Comparison of ENCODE assay signal across 8 mouse cellular contexts in the genomic region with DNA sequence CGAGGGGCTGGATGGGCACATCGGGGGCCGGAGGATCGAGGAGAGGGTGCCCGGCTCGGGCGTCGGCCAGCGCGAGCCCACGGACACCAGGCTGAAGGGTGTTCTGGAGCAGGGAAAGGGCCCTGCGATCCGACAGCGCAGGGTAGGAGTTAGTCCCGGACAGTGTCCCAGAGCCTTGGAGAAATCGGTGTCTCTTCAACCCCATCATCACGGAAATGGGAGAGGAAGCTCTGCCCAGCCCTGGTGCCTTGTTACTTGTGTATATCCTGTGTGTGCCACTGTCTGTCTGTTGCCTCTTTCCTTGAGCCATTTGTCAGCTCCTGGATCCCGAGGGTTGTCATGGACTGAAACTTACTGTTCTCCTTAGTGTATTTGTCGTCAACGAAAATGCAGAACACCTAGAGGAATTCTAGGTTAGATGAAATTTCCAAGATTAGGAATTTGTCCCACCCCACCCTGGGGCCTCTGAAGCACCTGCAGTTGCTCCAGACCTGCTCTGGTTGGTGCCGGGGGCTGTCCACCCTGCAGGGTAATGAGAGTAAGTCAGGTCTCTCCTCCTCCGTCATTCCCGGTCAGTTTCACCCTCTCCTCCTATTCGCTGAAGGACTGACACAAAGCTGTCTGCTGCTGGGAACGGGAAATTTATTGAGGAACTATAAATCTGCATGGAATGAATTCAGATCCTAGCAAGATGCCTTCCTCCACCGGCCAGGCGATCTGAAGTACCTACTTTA. TPM values are rescaled to one million over a fixed set of nuclear protein-coding genes. Genes with fewer than 3 reads are reported as not detected.
A peak's percentile ranks its signal among the peaks of the same experiment; 100 is the strongest.
DNase-seq lines count a peak whose midpoint lies in the region; ATAC-seq and TF ChIP-seq lines count a peak whose summit lies in the region.

No protein-coding gene starts in this region.

- TF ChIP-seq CTCF in cerebellum, adult 2 months (IDR thresholded peaks at IDR 0.05; ENCODE audit: borderline replicate concordance, insufficient read depth, low read depth, low read length), result no peak

- H3K4me3 ChIP-seq in cerebellum, adult 2 months (replicated peaks; ENCODE audit: insufficient read depth, low read depth, low read length), result peak overlapping the region; percentile 99
- peak overlapping the region; percentile 77 for H3K4me3 ChIP-seq in forebrain, embryonic 16.5 days (replicated peaks; ENCODE audit: low read length)
- H3K4me3 ChIP-seq in kidney, embryonic 16.5 days (ENCODE audit: low read length), result peak overlapping the region; percentile 97
- H3K4me3 ChIP-seq in megakaryocyte, embryonic 14.5 days (replicated peaks), result peak overlapping the region; percentile 99

- peak; percentile 60; the same call in 1 of the 2 replicates for ATAC-seq in forebrain, embryonic 16.5 days
- ATAC-seq in kidney, embryonic 16.5 days (ENCODE audit: low FRiP score, low TSS enrichment), result peak; percentile 76

- no peaks in the 10 kb centered on the region for H3K9me3 ChIP-seq in forebrain, embryonic 16.5 days (ENCODE audit: control insufficient read depth, low read length)
- no peaks in the 10 kb centered on the region for H3K9me3 ChIP-seq in kidney, embryonic 16.5 days (ENCODE audit: low read length)
- H3K9me3 ChIP-seq in megakaryocyte, embryonic 14.5 days, result no peaks in the 10 kb centered on the region

- H3K4me2 ChIP-seq in forebrain, embryonic 16.5 days (ENCODE audit: low read length), result peak overlapping the region; percentile 78
- H3K4me2 ChIP-seq in kidney, embryonic 16.5 days (replicated peaks; ENCODE audit: low read depth, low read length), result peak overlapping the region; percentile 78

- H3K36me3 ChIP-seq in forebrain, embryonic 16.5 days (ENCODE audit: control insufficient read depth, insufficient read depth), result peaks cover 26% of the 10 kb centered on the region
- H3K36me3 ChIP-seq in kidney, embryonic 16.5 days (ENCODE audit: insufficient read depth, low read length), result peaks cover 27% of the 10 kb centered on the region
- peaks cover 39% of the 10 kb centered on the region for H3K36me3 ChIP-seq in megakaryocyte, embryonic 14.5 days (replicated peaks; ENCODE audit: low read length)

- peak overlapping the region; percentile 91 for H3K9ac ChIP-seq in forebrain, embryonic 16.5 days (replicated peaks; ENCODE audit: low read depth, low read length)
- H3K9ac ChIP-seq in kidney, embryonic 16.5 days (replicated peaks; ENCODE audit: low read length), result peak overlapping the region; percentile 98

- DNase-seq in cerebellum, adult 2 months, result no peak
- no peak for DNase-seq in cerebellum, postnatal 4 days (ENCODE audit: low spot score in 2 of 2)
- peak; percentile 35 for DNase-seq in NIH3T3 (ENCODE audit: low read depth)
- DNase-seq in ovary, postnatal 14 days (ENCODE audit: low spot score), result no peak
- DNase-seq in layer of hippocampus, postnatal 10 days (ENCODE audit: low spot score in 2 of 2), result no peak

- no peak for TF ChIP-seq POLR2A in cerebellum, adult 2 months (IDR thresholded peaks at IDR 0.05; ENCODE audit: borderline replicate concordance, insufficient read depth, low read length)

- 5% methylated on average over 27 of the region's 27 CpGs for WGBS in cerebellum, adult 2 months
- WGBS in forebrain, embryonic 16.5 days, result 7% methylated on average over 27 of the region's 27 CpGs
- 2% methylated on average over 27 of the region's 27 CpGs for WGBS in kidney, embryonic 16.5 days

- H3K27me3 ChIP-seq in cerebellum, adult 2 months (ENCODE audit: control insufficient read depth, insufficient read depth, low read length), result no peaks in the 10 kb centered on the region
- no peaks in the 10 kb centered on the region for H3K27me3 ChIP-seq in forebrain, embryonic 16.5 days (replicated peaks; ENCODE audit: control insufficient read depth, insufficient read depth, low read length)
- H3K27me3 ChIP-seq in kidney, embryonic 16.5 days (ENCODE audit: insufficient read depth, low read length), result no peaks in the 10 kb centered on the region
- no peaks in the 10 kb centered on the region for H3K27me3 ChIP-seq in megakaryocyte, embryonic 14.5 days (replicated peaks)

- peak overlapping the region; percentile 83 for H3K27ac ChIP-seq in cerebellum, adult 2 months (ENCODE audit: insufficient read depth, low read length)
- peak overlapping the region; percentile 86 for H3K27ac ChIP-seq in forebrain, embryonic 16.5 days (ENCODE audit: low read length)
- peak overlapping the region; percentile 85 for H3K27ac ChIP-seq in kidney, embryonic 16.5 days (ENCODE audit: low read length)

- H3K4me1 ChIP-seq in cerebellum, adult 2 months (ENCODE audit: control insufficient read depth, insufficient read depth, low read length), result peaks cover 12% of the 10 kb centered on the region; the same call in 1 of the 2 replicates
- peaks cover 12% of the 10 kb centered on the region for H3K4me1 ChIP-seq in forebrain, embryonic 16.5 days (replicated peaks; ENCODE audit: control insufficient read depth, insufficient read depth, low read length)
- H3K4me1 ChIP-seq in kidney, embryonic 16.5 days (ENCODE audit: insufficient read depth, low read length), result peaks cover 13% of the 10 kb centered on the region
- H3K4me1 ChIP-seq in megakaryocyte, embryonic 14.5 days, result peaks cover 67% of the 10 kb centered on the region

RNA-seq across cellular contexts. Expression of a gene that starts 0.8 kb away (rescaled TPM):
- polyA plus RNA-seq in cerebellum, adult 2 months (2012; rRNA removed), result 17.3 and 18.3 TPM in 2 replicates
- polyA plus RNA-seq in forebrain, embryonic 16.5 days (2015; fragmentation: Nextera tagmentation; extraction: Ambion mirVana), result 12.1 and 12.4 TPM in 2 replicates
- 14.4 and 15.6 TPM in 2 replicates for polyA plus RNA-seq in kidney, embryonic 16.5 days (2015; fragmentation: Nextera tagmentation; extraction: Ambion mirVana)
- polyA plus RNA-seq in megakaryocyte, embryonic 14.5 days (2012; ENCODE audit: insufficient read depth, low replicate concordance), result 4.5 and 6.6 TPM in 2 replicates
- total RNA-seq in layer of hippocampus, postnatal 10 days (2021), result 10 to 100 TPM; 14.4 to 18.0 TPM
